Mouse (Mus musculus) midbrain, embryonic 11.5 days (tissue): ENCODE measurements around the gene Sec61b. TPM values are rescaled to one million over a fixed set of nuclear protein-coding genes. Genes with fewer than 3 reads are reported as not detected.

ENCODE experiments used
- ATAC-seq: fragments of 200-750 bp; cut with Nextera tagmentation; 2 replicates; pipeline ENCODE4 v1.8.0; 2017; ENCODE audit warnings: moderate TSS enrichment, moderate library complexity; ENCODE audit not compliant: low FRiP score
- DNase-seq: peaks from one replicate; pipeline ENCODE4 v3.0.0; 2015; ENCODE audit warnings: low spot score; ENCODE audit errors: missing footprints
- H3K27ac ChIP-seq: fragments of 300-500 bp; sonication (generic); 2 replicates; pipeline ENCODE4 v1.5.1; 2014; ENCODE audit warnings: low read depth, low read length
- H3K27me3 ChIP-seq: fragments of 300-500 bp; sonication (generic); 2 replicates; pipeline ENCODE4 v1.6.1; 2014; ENCODE audit warnings: mild to moderate bottlenecking, low read length, moderate library complexity, mixed read lengths; ENCODE audit not compliant: control insufficient read depth, insufficient read depth
- H3K36me3 ChIP-seq: fragments of 300-500 bp; sonication (generic); 2 replicates; pipeline ENCODE4 v1.6.1; 2014; ENCODE audit warnings: mild to moderate bottlenecking, low read length, moderate library complexity, mixed read lengths; ENCODE audit not compliant: control insufficient read depth, insufficient read depth
- H3K4me1 ChIP-seq: fragments of 300-500 bp; sonication (generic); 2 replicates; pipeline ENCODE4 v1.6.1; 2014; ENCODE audit warnings: low read length; ENCODE audit not compliant: control insufficient read depth, insufficient read depth
- H3K4me2 ChIP-seq: fragments of 300-500 bp; sonication (generic); 2 replicates; pipeline ENCODE4 v1.6.1; 2014; ENCODE audit warnings: mild to moderate bottlenecking, moderate library complexity
- H3K4me3 ChIP-seq: fragments of 300-500 bp; sonication (generic); 2 replicates; pipeline ENCODE4 v1.5.1; 2014; ENCODE audit warnings: low read depth, low read length
- H3K9ac ChIP-seq: fragments of 300-500 bp; sonication (generic); 2 replicates; pipeline ENCODE4 v1.6.1; 2014; ENCODE audit warnings: low read length
- H3K9me3 ChIP-seq: fragments of 300-500 bp; sonication (generic); 2 replicates; pipeline ENCODE4 v1.6.1; 2016; ENCODE audit warnings: low read length; ENCODE audit not compliant: control insufficient read depth
- WGBS: fragments of 180-500 bp; shearing (Covaris S2); extraction: QIAGEN DNeasy Blood & Tissue Kit; methylation state at CpG from one replicate; pipeline ENCODE4 v1.1.7; 2014; 5-methylcytosine and 5-hydroxymethylcytosine counted together
- polyA plus RNA-seq: library from polyadenylated mRNA; unstranded; fragments of >200 nt; fragmentation: Nextera tagmentation; extraction: Ambion mirVana; gene quantifications from 2 replicates; pipeline ENCODE4 v1.2.1, GENCODE M21; 2014

Sec61b gene
- 332 and 364 TPM in 2 replicates for polyA plus RNA-seq

DNA sequence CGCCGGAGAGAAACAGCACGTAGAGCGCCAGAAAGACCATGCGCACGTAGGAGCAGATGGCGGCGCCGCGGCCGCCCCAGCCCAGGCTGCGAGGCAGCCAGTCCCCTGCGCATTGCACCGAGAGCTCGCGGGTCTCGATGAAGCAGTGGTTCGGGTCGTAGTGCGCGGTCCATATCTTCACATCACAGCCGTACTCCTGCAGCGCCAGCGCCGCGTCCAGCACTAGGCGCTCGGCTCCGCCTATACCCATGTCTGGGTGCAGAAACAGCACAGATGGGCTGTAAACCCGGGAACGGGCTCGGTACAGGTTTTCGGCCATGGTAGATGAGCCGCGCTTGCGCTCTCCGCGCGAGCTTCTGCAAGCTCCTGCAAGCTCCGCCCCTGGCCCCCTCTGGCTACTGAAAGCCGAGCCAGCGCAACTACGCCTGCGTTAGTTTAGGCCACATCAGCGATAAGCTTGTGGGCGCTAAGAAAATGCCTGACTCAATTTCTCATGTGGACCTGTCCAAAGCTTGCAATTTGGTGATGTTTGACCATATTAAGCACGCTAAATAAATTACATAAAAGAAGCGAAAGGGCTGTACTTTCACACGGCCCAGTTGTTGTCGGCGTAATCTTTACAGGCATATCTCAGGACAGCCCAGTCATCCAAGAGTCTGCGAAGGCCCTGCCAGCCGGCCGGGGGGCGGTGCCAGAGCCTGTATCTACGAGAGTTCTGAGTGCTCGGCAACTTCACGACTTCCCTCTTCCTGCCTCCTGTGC is at the start of gene Sec61b, which contains the start of gene Alg2:
Sec61b (plus strand) TSS at position 691 of the 762 bp plus-strand sequence.
Alg2 (minus strand) TSS at position 366 of the 762 bp plus-strand sequence.
- ATAC-seq (peak; percentile 97), DNase-seq (peak; percentile 99)
- Histone ChIP-seq H3K9me3 (no peaks in the 10 kb centered on the region), H3K27ac (peak within 1 kb of the TSS; percentile 95), H3K36me3 (peaks cover 26% of the 10 kb centered on the region), H3K4me2 (peak within 1 kb of the TSS; percentile 75), H3K9ac (peak within 1 kb of the TSS; percentile 91), H3K4me1 (peaks cover 14% of the 10 kb centered on the region), H3K27me3 (no peaks in the 10 kb centered on the region), H3K4me3 (peak within 1 kb of the TSS; percentile 79)
- WGBS = under 1% methylated on average over 58 of the region's 58 CpGs

- H3K4me1 ChIP-seq = no peaks in the 10 kb centered on the region
- H3K9ac ChIP-seq = no peak overlapping the region
- no peaks in the 10 kb centered on the region for H3K27me3 ChIP-seq
- no peaks in the 10 kb centered on the region for H3K36me3 ChIP-seq
- DNase-seq = no peak
- H3K9me3 ChIP-seq = no peaks in the 10 kb centered on the region
- no peak overlapping the region for H3K27ac ChIP-seq
- H3K4me2 ChIP-seq = no peak overlapping the region
- no peak for ATAC-seq
- WGBS = 95% methylated on average over 16 of the region's 16 CpGs
- no peak overlapping the region for H3K4me3 ChIP-seq
Measured at GRCm38 (mm10) chr4:47425247-47425830, 49.1 kb upstream of the Sec61b start.

DNA sequence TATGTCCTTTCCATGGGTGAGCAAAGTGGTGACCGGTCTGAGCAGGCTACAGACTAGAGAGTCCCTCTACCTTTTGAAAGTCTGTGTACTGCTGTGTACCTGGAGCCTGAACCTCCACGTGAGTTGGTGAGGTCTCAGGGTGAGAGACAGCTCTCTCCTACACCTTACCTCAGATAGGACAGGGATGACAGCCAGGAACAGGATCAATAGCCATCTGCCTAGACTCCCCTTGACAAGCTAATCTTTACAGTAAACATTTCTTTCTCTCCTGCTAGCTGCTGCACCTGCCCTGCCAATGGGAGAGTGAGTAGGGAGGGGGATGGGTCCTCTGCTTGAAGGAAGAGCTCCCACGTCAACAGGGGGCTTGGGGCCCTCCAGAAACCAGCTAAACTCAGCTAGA is 46.9 kb upstream of the Sec61b start:
- Histone ChIP-seq H3K4me3 (no peak overlapping the region), H3K36me3 (no peaks in the 10 kb centered on the region), H3K9ac (no peak overlapping the region), H3K4me2 (no peak overlapping the region), H3K27ac (no peak overlapping the region), H3K27me3 (no peaks in the 10 kb centered on the region), H3K4me1 (no peaks in the 10 kb centered on the region), H3K9me3 (no peaks in the 10 kb centered on the region)
- ATAC-seq (no peak), DNase-seq (peak; percentile 74)
- WGBS = 60% methylated on average over 3 of the region's 3 CpGs

DNA sequence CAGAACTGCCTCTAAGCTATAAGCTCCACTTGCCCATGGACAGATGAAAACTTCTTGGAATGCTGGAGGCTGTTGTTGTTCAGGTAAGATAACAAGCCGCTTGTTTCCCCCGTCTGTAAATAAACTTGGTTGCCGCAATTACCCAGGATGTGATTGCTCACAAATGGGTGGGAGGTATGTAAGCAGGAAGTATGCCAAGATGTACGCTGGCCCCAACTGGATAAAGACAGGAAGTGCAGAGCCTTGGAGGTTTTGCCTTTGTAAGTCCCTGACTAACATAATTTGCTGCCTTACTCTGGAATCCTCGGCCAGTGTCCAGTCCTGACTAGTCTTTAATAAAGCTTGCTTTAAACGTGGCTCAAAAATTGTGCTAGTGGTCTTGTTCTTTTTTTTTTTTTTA is 43.9 kb upstream of the Sec61b start:
- 83% methylated on average over 6 of the region's 6 CpGs for whole genome bisulfite sequencing
- Histone ChIP-seq H3K27me3 (no peaks in the 10 kb centered on the region), H3K4me1 (peaks cover 3% of the 10 kb centered on the region; the same call in 1 of the 2 replicates), H3K9ac (no peak overlapping the region), H3K4me3 (no peak overlapping the region), H3K36me3 (no peaks in the 10 kb centered on the region), H3K27ac (no peak overlapping the region), H3K4me2 (no peak overlapping the region), H3K9me3 (no peaks in the 10 kb centered on the region)
- ATAC-seq = no peak
- DNase-seq = peak; percentile 47

GRCm38 (mm10) chr4:47431081-47431480 is 43.4 kb upstream of the Sec61b start:
- Histone ChIP-seq H3K36me3 (no peaks in the 10 kb centered on the region), H3K9me3 (no peaks in the 10 kb centered on the region), H3K4me2 (no peak overlapping the region), H3K27me3 (no peaks in the 10 kb centered on the region), H3K9ac (no peak overlapping the region), H3K4me1 (peaks cover 3% of the 10 kb centered on the region; the same call in 1 of the 2 replicates), H3K4me3 (no peak overlapping the region), H3K27ac (no peak overlapping the region)
- DNase-seq (peak; percentile 54), ATAC-seq (no peak)
- 82% methylated on average over 5 of the region's 5 CpGs for WGBS

DNA sequence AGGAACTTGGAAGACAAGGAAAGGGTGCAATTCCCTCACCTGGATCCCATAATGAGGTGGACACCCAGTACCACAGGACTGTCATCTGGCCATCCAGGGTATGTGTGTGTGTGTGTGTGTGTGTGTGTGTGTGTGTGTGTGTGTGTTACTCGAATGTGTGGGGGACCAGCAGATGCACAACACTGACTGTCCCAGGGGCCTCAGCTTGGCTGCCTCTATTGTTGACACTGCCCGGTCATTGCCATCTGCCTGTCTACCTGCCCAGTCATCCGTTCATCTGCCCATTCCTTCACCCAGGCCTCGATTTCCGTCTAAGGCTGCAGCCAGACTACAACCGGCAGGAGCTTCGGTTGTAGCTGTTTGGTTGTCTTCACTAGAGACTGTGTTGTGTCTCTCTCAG is 41.7 kb upstream of the Sec61b start:
- ATAC-seq = no peak
- H3K27me3 ChIP-seq = no peaks in the 10 kb centered on the region
- no peak overlapping the region for H3K4me2 ChIP-seq
- DNase-seq = no peak
- H3K27ac ChIP-seq = no peak overlapping the region
- 82% methylated on average over 7 of the region's 7 CpGs for WGBS
- H3K4me3 ChIP-seq = no peak overlapping the region
- peaks cover 5% of the 10 kb centered on the region for H3K4me1 ChIP-seq
- H3K9ac ChIP-seq = no peak overlapping the region
- H3K36me3 ChIP-seq = no peaks in the 10 kb centered on the region
- H3K9me3 ChIP-seq = no peaks in the 10 kb centered on the region

DNA sequence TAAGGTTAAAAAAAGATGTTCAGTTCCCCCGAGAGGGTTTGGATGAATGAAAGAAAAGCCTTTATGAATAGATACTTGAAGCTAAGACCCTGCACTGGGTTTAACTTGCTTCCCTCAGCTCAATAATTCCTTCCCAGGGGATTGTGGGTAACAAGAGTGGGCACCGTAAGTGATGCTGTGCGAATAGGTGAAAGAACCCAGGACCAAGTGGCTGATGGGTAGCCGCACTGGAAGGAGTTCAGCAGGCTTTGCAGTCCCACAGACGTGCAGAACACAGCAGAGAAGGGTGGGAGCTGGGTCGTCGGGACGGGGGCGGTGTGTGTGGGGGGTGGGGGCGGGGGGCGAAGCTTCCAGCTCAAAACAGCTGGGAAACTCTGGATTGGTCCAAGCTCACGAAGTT is 39.3 kb upstream of the Sec61b start:
- no peak overlapping the region for H3K27ac ChIP-seq
- DNase-seq = peak; percentile 60
- WGBS = 70% methylated on average over 12 of the region's 12 CpGs

DNA sequence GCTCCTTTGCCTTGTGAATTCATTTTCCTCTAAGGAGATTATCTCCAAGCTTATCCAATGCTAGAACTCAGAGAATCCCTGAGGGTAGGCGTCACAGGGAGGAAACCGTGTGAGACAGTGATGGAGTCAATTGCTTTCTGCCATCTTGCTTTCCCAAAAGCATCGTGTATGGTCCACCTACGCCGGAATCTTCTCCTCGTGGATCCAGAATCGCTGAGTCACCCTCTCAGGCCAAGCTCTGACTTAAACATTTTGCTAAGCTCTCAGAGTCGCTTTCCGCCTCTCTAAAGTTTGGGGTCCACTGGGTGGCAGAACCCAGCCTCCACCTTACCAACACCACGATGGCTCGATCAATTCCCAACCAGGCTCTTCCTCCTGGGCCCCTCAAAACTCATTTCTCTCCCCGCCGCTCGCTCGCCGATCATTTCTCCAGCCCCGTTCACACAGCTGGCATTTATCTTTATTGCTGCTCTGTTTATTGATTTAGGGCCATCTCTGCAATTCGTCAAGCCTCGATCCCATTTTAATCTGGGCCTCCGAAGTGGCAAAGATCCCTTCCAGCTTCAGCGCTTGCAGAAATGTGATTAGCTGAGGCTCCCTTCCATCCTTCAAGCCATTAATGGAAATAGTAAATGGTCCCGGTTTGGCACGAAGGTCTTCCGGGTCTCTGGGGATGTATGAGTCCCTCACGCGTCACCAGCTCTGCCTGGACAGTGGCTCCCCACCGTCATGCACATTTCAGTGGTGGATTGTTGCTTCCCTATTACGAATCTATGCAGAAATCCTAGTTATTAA is 38.7 kb upstream of the Sec61b start:
- Histone ChIP-seq H3K9me3 (no peaks in the 10 kb centered on the region), H3K4me1 (peaks cover 8% of the 10 kb centered on the region), H3K4me2 (no peak overlapping the region), H3K27me3 (no peaks in the 10 kb centered on the region), H3K27ac (no peak overlapping the region), H3K9ac (no peak overlapping the region), H3K36me3 (no peaks in the 10 kb centered on the region), H3K4me3 (no peak overlapping the region)
- WGBS = 80% methylated on average over 28 of the region's 28 CpGs
- no peak for ATAC-seq
- peak; percentile 76 for DNase-seq

More for the DNA sequence above, 39.3 kb upstream of the Sec61b start:
- Histone ChIP-seq H3K4me1 (peaks cover 8% of the 10 kb centered on the region), H3K4me3 (no peak overlapping the region), H3K9ac (no peak overlapping the region), H3K27me3 (no peaks in the 10 kb centered on the region), H3K36me3 (no peaks in the 10 kb centered on the region), H3K4me2 (no peak overlapping the region), H3K9me3 (no peaks in the 10 kb centered on the region)
- ATAC-seq = no peak
